Mouse (Mus musculus): ENCODE measurements around the gene Rbpj.
A peak's percentile ranks its signal among the peaks of the same experiment; 100 is the strongest.

The Rbpj gene

DNA sequence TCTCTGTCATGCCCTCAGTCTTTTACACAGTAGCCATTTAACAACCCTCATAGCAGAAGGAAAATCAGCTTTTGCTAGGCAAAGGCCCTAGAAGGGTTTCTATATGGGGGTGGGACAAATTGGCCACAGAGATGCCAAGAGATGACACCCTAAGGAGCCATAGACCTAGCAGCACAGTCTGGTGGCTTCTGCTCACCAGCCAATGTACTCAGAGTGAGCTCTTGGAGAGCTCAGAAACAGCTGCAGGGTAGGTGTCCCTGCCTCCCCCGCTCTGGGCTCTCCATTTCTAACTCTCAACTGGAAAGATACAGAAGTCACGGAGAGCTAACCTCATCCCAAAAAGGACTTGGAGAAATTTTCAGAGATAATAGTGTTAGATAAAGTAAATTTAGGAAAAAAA, 44.0 kb downstream of the Rbpj start:
- no peak for DNase-seq (ENCODE audit: low spot score in 2 of 2)

DNA sequence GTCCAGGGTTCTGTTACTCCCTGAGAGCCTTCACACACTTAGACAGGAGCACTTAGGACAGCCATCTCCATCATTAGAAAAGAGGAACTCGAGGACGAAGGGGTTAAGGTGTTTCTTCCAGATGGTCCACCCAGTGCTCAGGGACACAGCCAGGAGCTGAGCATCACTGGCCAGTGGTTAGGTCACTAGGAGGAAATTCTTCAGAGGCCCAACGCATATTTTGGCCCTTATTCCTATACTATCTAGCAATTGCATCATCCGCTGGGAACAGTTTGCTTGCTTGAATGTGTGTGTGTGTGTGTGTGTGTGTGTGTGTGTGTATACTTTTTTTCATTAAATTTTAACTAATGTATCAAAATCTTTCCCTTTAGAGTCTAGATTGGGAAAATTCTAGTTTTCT, 45.5 kb downstream of the Rbpj start:
- DNase-seq (ENCODE audit: low spot score in 2 of 2): no peak

GRCm38 (mm10) chr5:53514959-53515612, 49.1 kb downstream of the Rbpj start:
- no peak for DNase-seq (ENCODE audit: low spot score in 2 of 2)

DNA sequence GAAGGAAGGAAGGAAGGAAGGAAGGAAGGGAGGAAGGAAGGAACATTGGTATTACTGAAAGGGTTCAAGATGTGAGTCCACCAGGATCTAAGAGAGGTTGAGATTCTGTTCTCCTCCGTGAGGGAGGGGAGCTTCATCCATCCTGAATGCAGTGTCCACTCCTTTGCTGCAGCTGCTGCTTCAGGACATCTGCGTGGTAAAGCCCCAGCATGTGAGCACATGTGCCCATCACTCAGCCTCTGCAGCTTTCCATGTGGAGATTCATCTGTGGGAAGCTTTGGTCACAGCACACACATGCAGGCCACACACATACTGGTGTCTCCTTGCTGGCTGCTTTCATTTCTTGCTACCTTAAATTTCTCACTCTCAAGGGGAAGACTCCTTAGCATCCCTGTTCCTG, 50.5 kb downstream of the Rbpj start:
- no peak for DNase-seq (ENCODE audit: low spot score in 2 of 2)

GRCm38 (mm10) chr5:53517802-53518201, 51.9 kb downstream of the Rbpj start:
- DNase-seq (ENCODE audit: low spot score in 2 of 2): no peak

GRCm38 (mm10) chr5:53519131-53519530, 53.2 kb downstream of the Rbpj start:
- no peak for DNase-seq (ENCODE audit: low spot score in 2 of 2)

DNA sequence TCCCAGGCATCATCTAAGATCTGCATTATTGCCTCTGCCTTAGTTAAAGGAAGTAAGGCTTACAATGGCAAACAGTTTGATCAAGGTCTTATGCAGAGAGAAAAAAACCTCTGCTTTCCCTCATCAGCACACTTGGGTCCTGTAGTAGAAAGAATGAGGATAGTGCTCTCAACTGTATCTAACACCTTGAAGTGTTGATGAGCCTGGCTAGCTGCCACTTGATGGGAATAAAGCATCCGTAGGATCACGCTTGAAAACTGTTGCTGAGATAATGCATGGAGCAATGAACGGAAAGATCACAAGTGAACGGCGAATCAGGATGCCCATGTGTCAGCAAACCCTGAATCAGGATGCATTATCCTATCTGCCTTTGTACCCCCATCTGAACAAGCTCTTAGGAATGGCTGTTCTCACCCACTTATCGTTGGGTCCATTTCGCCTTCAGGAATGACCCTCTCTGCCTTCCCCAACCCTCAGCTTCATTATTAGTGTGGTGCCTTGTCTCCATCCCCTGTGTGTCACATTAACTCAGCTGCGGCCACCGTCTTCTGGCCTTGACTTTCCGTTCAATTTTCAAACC, 54.1 kb downstream of the Rbpj start:
- no peak for DNase-seq (ENCODE audit: low spot score in 2 of 2)

DNA sequence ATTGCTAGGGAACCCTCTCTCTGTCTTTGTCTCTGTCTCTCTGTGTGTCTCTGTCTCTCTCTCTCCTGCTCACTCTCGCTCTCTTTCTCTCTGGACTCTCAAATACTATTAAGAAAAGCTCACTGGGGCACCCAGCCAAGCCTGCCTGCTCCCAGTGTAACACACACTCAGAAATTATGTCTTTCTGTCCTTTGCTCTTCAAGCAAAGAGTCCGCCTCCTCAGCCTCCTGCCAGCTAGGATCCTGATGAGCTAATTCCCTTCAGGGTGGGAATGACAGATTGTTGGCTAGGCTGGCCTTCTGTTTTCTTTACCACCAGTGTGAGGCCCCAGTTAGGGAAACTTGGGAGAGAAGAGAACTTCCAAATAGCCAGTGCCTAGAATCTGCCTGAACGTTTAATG, 57.1 kb downstream of the Rbpj start:
- DNase-seq (ENCODE audit: low spot score in 2 of 2): peak; percentile 67 to 69

- DNase-seq (ENCODE audit: low spot score in 2 of 2): no peak
These were observed 58.2 kb downstream of the Rbpj start for GRCm38 (mm10) chr5:53524162-53524561.

- DNase-seq (ENCODE audit: low spot score in 2 of 2): no peak
These were observed 58.9 kb downstream of the Rbpj start for GRCm38 (mm10) chr5:53524831-53525230.

DNA sequence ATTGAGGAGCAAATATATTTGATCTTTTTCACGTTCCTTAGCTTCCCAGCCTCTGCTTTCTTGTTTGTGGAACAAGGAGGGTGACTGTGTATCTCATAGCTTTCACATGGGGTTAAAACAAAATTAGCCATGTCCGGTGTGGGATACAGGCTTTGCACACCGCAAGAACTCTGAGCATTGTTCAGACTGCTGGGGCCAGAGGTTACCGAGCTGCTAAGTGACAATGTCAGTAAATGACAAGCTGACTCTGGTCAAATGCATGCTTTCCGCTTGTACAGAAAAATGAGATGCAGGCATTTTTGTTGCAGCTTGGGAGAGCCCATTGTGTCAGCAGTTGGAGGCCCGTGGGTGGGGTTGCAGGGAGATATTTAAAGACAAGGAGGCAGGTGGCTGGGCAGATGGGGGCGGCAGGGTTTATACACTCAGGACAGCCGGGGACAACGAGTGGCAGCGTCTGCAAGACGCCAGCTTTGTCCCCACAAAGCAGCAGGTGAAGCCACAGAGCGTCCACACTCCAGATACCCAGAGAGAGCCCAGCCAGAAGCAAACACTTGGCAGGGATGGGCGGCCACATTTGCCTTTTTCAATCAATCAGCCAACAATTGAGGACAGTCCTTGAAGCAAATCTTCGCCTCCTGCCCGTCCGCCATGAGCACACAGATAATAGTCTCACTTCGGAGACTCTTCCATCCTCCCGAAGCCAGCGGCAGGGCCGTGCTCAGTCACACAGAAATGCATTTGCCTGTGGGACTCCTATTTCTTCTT, 59.5 kb downstream of the Rbpj start:
- DNase-seq (ENCODE audit: low spot score in 2 of 2): peak; percentile 73 to 84

- no peak for DNase-seq (ENCODE audit: low spot score in 2 of 2)
These were observed 60.1 kb downstream of the Rbpj start for GRCm38 (mm10) chr5:53526070-53526430.

DNA sequence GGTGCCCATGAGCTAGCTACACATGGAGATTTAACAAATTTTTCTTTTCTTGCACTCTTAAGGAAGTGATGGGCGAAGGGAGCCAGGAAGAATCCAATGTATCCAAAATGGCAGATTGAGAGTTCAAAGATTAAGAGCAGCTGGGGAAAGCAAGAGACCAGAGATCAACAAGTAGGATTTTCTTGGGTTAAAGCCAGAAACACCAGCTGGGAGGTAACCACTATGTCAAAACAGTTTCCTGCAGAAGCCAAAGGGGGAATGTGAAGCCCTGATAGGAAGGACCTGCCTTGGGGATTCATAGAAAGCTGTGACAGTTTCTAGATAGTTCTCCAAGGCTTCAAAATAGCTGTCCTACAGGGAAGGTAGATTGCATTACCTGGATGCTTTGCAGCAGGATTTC, 63.9 kb downstream of the Rbpj start:
- no peak for DNase-seq (ENCODE audit: low spot score in 2 of 2)

- no peak for DNase-seq (ENCODE audit: low spot score in 2 of 2)
These were observed 69.1 kb downstream of the Rbpj start for GRCm38 (mm10) chr5:53535096-53535495.

DNA sequence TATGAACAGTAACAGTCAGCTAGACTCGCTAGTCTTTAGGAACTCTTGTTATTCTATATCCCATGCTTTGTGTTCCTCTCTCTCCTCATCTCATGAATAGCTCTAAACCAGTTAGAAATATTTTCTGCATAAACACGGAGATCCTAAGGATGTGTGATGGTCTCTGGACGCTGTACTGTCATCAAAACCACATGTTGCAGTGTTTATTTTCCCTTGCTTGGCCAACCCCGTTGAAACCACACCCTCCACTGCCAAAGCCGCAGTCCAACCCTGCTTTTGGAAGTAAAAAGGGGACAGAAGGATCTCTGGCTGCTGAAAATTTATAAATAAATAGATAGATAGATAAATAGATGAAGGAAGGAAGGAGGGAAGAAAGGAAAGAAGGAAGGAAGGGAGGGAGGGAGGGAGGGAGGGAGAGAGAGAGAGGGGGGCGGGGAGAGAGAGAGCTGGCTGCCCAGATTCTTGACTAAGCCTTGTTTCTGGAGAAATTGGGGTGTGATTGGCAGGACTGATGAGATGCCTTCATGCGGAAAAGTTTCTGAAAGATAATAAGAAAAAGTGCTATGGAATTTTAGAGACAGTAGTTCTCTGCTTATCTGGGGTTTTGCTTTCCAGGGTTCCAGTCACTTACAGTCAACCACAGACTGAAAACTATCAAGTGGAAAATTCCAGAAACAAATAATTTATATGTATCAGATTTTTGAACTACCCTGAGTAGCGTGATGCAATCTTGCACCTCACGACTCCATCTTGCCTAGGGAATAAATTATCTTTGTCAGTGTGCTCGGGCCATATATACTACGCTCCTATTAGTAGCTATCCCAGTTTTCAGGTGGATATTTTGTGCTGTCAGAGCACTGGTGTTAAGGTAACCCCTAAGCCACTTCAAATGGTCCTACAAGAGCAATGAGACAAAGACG, 70.9 kb downstream of the Rbpj start:
- no peak for DNase-seq (ENCODE audit: low spot score in 2 of 2)

- no peak for DNase-seq (ENCODE audit: low spot score in 2 of 2)
These were observed 74.1 kb downstream of the Rbpj start for GRCm38 (mm10) chr5:53539860-53540633.

DNA sequence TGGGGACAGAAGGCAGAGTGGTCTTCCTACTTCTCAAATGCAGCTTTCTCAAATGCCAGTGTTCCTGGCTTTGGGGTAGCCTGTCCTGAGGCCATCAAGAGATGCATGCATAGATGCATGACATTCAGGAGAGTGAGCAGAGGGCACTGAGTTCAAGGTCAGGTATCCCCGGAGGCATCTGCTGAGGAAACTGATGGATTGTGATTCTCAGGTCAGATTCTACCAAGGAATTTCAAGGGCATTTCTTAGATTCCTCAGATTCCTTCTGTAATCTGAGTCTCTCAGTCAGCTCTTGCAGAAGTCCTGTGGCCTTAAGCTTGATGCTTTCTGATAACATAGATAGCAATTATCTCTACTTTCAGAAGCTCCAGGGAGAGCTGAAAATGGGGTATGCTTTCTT, 76.1 kb downstream of the Rbpj start:
- no peak for DNase-seq (ENCODE audit: low spot score in 2 of 2)

DNA sequence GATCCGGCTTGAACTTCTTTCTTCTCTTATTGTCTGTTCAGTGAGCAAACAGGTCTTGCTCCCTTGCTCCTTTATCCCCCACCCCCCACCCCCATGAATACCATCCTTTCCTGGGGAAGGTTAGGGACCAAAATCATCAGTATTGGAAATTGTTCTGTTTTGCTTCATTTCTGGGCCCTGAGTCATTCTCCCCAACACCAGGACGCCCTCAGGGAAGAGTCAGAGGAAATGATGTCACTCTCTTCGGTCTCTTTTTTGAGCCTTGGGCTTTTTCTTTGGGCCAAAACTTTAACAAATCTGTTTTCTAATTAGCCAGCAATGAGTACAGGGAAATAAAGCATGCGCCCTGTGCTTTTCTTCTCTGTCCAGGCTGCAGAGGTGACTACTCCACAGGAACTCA, 77.4 kb downstream of the Rbpj start:
- no peak for DNase-seq (ENCODE audit: low spot score in 2 of 2)

DNA sequence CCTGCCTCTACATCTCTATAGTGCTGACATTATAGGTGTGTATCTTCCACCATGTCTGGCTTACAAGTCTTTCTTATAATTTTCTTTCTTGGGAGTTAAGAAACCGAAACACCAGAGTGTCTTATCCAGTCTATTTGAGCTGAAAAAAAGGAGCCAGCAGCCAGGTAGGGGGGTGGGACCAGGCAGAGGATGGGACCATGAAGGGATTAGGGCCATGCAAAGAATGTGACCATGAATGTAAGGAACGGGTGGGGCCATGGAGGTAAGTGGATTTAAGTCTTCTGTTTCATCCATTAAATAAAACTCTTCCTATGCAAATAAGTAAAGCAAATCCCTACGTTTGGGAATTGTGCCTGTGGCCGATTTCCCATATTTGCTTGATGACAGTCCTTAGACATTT, 78.0 kb downstream of the Rbpj start:
- DNase-seq (ENCODE audit: low spot score in 2 of 2): no peak

- no peak for DNase-seq (ENCODE audit: low spot score in 2 of 2)
These were observed 80.5 kb downstream of the Rbpj start for GRCm38 (mm10) chr5:53546440-53546839.

GRCm38 (mm10) chr5:53546979-53547472, 81.1 kb downstream of the Rbpj start:
- peak in 1 of 2 experiments; percentile 31 for DNase-seq (ENCODE audit: low spot score in 2 of 2)
